Mouse (Mus musculus) duodenum, adult 2 months (tissue): Measurements from ENCODE around the gene Atp5g3. TPM values are rescaled to one million over a fixed set of nuclear protein-coding genes. Genes with fewer than 3 reads are reported as not detected.

Experiments
- polyA plus RNA-seq: library from polyadenylated mRNA; depleted of rRNA; stranded (reverse); fragments of >200 nt; gene quantifications from 2 replicates; pipeline ENCODE4 v1.2.3, GENCODE M21; 2012; ENCODE audit warnings: low replicate concordance; rRNA removed

The Atp5g3 gene
- polyA plus RNA-seq: 725 and 1,202 TPM in 2 replicates

DNA sequence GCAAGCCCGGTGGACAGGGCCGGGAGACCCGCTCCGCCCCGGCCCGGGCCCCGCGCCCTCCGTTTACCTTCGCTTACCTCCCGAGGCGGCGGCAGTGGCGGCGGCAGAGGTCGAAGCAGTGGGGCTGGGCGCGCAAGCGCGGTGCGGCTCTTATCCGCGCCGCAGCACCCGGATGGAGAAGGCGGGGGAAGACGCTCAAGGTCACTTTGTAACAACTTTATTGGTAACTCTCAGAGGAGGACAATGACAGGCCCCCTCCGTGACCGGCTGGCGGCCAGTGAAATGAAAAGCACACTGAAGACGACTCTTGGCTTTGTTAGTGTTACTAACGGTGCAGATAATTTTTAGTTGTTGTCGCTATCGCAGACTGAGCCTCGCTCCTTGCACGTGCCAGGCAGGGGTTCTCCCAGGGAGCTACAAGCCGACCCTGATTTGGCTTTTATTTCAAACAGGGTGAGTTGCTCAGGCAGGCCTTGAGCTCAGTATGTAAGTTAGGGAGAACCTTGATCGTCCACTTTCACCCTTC is at the start of gene Atp5g3:
Gene Atp5g3 (minus strand): TSS at position 152 of the 526 bp plus-strand sequence.

DNA sequence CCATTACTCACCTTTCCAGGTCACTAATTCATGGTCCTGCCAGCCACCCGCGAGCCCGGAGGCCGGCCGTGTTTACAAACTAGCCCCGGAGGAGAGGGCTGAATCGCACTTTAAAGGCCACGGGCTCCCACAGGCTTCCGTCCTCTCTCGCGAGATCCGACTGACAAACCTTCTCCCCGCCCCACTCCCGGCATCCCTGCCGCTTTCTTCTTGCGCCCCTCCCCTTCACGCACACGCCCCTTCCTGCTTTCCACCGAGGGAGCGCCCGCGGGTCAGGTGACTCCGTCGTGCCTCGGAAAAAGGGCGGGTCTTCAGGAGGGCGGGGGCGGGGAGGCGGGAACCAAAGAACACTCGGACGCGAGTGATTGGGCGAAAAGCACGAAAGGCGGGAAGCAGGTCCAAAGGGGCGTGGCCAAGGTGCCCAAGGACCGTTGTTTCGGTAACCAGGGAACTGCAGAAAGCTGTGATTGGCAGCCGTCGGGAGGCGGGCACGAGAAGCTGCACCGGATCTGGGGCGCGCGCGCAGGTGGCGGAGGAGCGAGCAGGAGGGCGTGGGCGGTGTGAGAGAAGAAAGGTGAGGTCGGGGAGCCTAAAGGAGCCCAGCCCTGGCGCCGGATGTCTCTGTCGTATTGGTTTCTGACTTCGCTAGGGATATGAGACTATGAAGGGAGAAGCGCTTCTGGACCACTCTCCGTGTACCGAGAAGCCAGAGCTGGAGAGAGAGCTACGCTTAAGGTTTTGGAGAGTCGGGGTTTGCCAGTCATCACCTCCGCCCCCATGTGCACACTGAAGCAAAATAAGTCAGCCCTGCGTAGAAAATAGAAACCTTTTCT is 18.4 kb downstream of the Atp5g3 start, which contains the start of gene Atf2:
Gene Atf2 (minus strand): TSS at position 176 of the 833 bp plus-strand sequence.

Other genes with a start within 250 kb of the Atp5g3 start
- gene Chn1, start 136.0 kb downstream of the Atp5g3 start, polyA plus RNA-seq: 2.1 and 3.0 TPM in 2 replicates
- gene Atf2, start 18.7 kb downstream of the Atp5g3 start, polyA plus RNA-seq: 2.5 and 3.3 TPM in 2 replicates